Mouse (Mus musculus): ENCODE results near the gene Jak3. TPM values are rescaled to one million over a fixed set of nuclear protein-coding genes. Genes with fewer than 3 reads are reported as not detected.
"Not testable (repeated sequence)": the region's sequence is repeated elsewhere in the genome, so short reads cannot be mapped to it uniquely, and the experiment has no call there.

Jak3 gene
- polyA plus RNA-seq, 1 experiment from 2014 or later = 4.2 TPM

DNA sequence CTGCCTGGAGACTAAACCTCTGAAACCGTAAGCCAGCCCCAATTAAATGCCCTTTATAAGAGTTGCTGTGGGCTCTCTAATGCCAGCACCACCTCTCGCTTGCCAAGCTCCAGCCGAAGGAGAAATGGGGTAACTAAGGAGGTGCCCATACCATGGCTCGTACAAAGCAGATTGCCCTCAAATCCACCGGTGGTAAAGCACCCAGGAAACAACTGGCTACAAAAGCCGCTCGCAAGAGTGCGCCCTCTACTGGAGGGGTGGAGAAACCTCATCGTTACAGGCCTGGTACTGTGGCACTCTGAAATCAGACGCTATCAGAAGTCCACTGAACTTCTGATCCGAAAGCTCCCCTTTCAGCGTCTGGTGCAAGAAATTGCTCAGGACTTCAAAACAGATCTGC is 19.4 kb downstream of the Jak3 start:
- not testable (repeated sequence) for H3K9me3 ChIP-seq; H3K4me3 ChIP-seq; H3K4me2 ChIP-seq (replicated peaks); H3K27ac ChIP-seq; H3K36me3 ChIP-seq; ATAC-seq (ENCODE audit: low FRiP score, low read depth); H3K9ac ChIP-seq
- 64% methylated on average over 12 of the region's 12 CpGs for WGBS
- H3K4me1 ChIP-seq = peaks cover 16% of the 10 kb centered on the region
- H3K27me3 ChIP-seq = peaks cover 96% of the 10 kb centered on the region

DNA sequence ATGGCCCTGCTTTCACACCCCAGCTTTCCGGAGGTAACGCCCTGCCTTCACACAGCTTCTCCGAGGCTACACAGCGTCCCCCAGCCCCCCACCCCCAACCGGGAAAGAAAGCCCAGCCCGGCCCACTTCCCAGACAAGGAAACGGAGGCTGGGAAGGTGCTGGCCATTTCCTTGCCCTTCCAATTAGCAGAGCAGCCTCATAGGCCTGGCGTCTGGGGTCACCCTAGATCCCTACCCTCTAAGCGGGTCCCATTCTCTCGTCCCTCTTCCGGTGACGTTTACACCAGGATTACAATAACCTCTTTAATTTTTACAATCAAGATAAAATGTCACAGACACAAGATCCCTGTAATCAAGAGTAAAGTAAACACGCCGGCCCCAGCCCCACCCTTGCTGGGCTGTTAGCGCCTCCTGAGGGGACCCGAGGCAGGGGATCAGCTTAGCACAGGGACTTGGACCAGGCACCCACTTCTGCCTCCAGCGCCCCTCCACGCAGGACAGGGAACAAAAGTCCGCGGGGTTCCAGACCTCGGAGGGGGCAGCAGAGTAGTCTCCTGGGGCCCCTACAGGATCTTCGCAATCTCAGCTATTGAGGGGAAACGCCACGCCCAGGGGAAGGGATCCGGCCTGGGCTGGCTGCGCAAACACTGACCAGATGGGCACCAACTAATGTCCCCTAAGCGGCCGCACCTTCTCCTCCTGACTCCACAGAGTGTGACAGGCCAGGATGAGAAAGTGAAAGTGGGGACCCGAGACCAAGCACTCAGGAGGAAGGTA is 24.6 kb downstream of the Jak3 start:
- Histone ChIP-seq H3K27ac (no peak overlapping the region), H3K9me3 (no peaks in the 10 kb centered on the region), H3K9ac (0 out of 2 replicates have a peak overlapping the region, but pooled peaks have one; percentile 26), H3K4me1 (peaks cover 11% of the 10 kb centered on the region), H3K36me3 (no peaks in the 10 kb centered on the region), H3K4me3 (peak overlapping the region; percentile 23), H3K27me3 (peaks cover 94% of the 10 kb centered on the region), H3K4me2 (replicated peaks) (peak overlapping the region; percentile 39)
- ATAC-seq (ENCODE audit: low FRiP score, low read depth) = no peak
- 3% methylated on average over 29 of the region's 29 CpGs for WGBS

DNA sequence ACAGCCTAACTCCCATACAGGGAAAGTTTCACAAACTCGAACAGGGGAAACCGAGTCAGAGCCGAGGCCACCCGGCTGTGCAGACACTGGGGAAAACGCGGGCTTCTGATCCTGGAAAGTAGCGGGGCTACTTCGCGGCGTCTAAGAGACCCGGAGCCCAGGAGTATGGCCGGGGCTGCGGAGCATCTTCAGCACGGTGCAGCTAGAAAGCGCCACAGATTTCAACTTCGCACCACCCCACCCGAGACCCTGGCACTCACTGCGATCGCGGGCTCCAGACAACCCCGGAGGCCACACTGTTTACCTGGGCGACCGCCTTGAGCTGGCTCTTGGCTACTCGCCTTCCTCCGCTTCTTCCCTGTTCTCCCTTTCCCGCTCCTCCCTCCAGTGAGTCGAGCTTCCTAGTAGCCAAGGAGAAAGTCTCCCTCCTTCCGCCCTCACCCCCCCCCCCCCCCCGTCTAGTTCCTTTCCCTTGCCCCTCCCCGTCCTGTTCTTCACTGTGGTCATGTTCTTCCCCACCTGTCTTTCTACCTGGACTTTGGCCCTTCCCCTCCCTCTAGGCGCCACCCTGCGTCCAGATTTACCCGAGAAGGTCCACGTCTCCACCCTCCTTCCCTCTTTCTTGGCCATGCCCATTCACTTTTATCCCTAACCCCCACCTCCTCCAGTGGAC is 25.5 kb downstream of the Jak3 start, which contains the start of gene B3gnt3:
Gene B3gnt3, minus strand, starts transcription at position 376 of the 673 bp plus-strand sequence.
- 15% methylated on average over 32 of the region's 34 CpGs for WGBS
- Histone ChIP-seq H3K36me3 (no peaks in the 10 kb centered on the region), H3K4me1 (peaks cover 11% of the 10 kb centered on the region), H3K4me3 (peak within 1 kb of the TSS; percentile 23), H3K4me2 (replicated peaks) (peak within 1 kb of the TSS; percentile 39), H3K9me3 (no peaks in the 10 kb centered on the region), H3K9ac (0 out of 2 replicates have a peak within 1 kb of the TSS, but pooled peaks have one; percentile 26), H3K27ac (no peak within 1 kb of the TSS), H3K27me3 (peaks cover 94% of the 10 kb centered on the region)
- no peak for ATAC-seq (ENCODE audit: low FRiP score, low read depth)

DNA sequence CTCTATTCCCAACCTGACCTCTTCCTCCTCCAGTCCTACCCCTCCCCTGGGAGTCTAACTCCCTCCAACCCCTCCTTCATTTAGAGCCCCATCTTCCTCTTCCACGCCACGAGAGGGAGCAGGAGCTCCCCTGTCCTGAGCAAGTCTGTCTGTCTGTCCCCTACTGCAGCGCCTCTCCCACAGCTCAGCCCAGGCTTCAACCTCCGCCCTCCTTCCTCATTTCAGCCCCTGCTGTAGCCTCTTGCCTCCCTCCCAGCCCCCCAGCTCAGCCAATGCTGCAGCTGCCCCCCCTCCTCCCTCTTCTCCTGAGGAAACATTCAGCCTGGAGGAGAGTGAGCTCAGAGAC is 26.0 kb downstream of the Jak3 start:
- peaks cover 93% of the 10 kb centered on the region for H3K27me3 ChIP-seq
- 30% methylated on average over 4 of the region's 4 CpGs for WGBS
- no peaks in the 10 kb centered on the region for H3K9me3 ChIP-seq
- H3K4me1 ChIP-seq = peaks cover 11% of the 10 kb centered on the region
- no peak for ATAC-seq (ENCODE audit: low FRiP score, low read depth)
- no peak overlapping the region for H3K4me2 ChIP-seq (replicated peaks)
- no peaks in the 10 kb centered on the region for H3K36me3 ChIP-seq
- no peak overlapping the region for H3K4me3 ChIP-seq
- no peak overlapping the region for H3K27ac ChIP-seq
- no peak overlapping the region for H3K9ac ChIP-seq

DNA sequence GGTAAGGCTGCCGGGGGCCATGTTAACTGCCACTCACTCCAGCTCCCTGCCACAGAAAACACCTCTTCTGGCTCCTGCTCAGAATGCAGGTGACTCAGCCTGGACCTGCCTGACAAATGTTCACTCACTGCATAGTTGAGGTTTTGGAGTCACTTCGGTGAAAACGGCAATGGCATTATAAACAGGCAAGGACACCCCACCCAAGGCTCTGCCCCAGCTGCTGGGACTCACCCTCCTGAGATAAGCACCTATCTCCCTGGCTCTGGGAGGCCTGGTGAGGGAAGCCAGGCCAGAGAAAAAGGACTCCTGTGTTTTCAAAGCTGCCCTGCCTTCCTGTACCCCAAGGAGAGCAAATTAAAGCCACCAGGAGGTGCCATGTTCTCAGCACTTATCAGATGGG is 26.8 kb downstream of the Jak3 start:
- WGBS = 71% methylated on average over 3 of the region's 3 CpGs
- H3K27me3 ChIP-seq = peaks cover 93% of the 10 kb centered on the region

DNA sequence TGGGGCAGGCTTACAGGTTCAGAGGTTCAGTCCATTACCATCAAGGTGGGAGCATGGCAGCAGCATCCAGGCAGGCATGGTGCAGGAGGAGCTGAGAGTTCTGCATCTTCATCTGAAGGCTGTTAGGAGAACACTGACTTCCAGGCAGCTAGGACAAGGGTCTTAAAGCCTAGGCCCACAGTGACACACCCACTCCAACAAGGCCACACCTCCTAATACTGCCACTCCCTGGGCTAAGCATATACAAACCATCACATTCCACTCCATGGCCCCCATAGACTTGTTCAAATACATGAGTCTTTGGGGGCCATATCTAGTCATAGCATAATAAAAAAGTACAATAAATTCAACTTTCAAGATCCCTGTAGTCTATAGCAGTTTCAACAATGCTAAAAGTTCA is 27.3 kb downstream of the Jak3 start:
- not testable (repeated sequence) for H3K9me3 ChIP-seq; H3K9ac ChIP-seq; H3K4me2 ChIP-seq (replicated peaks); H3K4me3 ChIP-seq; H3K27ac ChIP-seq; ATAC-seq (ENCODE audit: low FRiP score, low read depth); H3K36me3 ChIP-seq
- H3K4me1 ChIP-seq = peaks cover 11% of the 10 kb centered on the region
- peaks cover 93% of the 10 kb centered on the region for H3K27me3 ChIP-seq

More for the DNA sequence above, 26.8 kb downstream of the Jak3 start:
- Histone ChIP-seq H3K4me1 (peaks cover 11% of the 10 kb centered on the region), H3K9ac (no peak overlapping the region), H3K27ac (no peak overlapping the region), H3K4me2 (replicated peaks) (no peak overlapping the region), H3K9me3 (no peaks in the 10 kb centered on the region), H3K36me3 (no peaks in the 10 kb centered on the region), H3K4me3 (no peak overlapping the region)
- ATAC-seq (ENCODE audit: low FRiP score, low read depth) = no peak

DNA sequence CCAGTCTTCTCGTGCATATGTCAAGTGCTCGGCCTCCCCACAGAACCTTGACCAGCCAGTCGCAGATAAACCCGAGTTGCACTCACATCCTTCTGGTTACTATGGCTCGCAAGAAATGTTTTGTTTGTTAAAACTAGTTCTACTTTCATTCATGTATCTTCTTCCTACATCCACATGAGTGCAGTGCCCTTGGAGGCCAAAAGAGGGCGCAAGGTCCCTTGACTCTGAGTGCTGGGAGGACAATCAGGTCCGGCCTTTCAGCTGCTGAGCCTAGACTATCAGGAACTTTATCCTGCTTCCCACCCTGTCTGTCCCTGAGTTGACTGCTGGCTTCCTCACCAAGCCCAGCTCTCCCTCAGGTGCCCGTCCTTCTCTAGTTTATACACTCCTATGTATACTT is 31.8 kb downstream of the Jak3 start:
- Histone ChIP-seq H3K27me3 (peaks cover 73% of the 10 kb centered on the region), H3K9me3 (no peaks in the 10 kb centered on the region), H3K36me3 (no peaks in the 10 kb centered on the region), H3K4me3 (no peak overlapping the region), H3K9ac (no peak overlapping the region), H3K4me2 (replicated peaks) (no peak overlapping the region), H3K4me1 (no peaks in the 10 kb centered on the region), H3K27ac (no peak overlapping the region)
- 41% methylated on average over 8 of the region's 8 CpGs for WGBS
- ATAC-seq (ENCODE audit: low FRiP score, low read depth) = no peak

DNA sequence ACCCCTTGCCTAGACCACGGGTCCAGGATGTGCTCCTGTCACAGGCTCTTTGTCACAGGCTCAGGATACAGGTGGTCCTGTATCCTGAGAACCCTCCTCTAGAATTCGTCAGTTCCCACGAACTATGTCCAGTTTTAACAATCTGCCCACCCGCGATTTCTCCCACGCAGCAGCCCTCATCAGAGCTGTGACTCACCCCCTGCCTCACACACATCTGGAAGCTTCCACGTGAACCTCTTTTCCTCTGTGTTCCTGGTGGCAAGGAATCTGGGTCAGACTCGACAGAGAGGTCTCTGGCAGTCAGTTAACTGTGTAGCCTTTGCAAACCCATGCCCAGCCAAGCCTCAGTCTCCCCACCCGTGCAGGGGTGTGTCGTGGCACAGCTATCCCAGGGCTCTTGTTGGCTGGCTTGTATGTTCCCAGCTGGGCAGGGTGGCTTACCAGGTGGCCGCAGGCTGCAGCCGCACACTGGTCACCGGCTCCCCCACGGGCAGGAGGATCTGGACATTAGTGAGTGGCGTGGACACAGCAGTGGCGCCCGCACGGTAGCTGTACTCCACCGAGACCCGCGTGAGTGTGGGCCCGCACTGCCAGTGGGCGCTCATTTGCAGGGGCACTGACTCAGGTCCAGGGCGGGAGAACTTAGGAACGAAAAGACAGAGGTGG is 33.2 kb downstream of the Jak3 start:
- H3K27me3 ChIP-seq = peaks cover 59% of the 10 kb centered on the region
- no peaks in the 10 kb centered on the region for H3K4me1 ChIP-seq
- no peaks in the 10 kb centered on the region for H3K36me3 ChIP-seq
- 35% methylated on average over 25 of the region's 25 CpGs for WGBS
- peak; percentile 52 for ATAC-seq (ENCODE audit: low FRiP score, low read depth)
- H3K9ac ChIP-seq = no peak overlapping the region
- H3K4me3 ChIP-seq = peak overlapping the region; percentile 5
- no peaks in the 10 kb centered on the region for H3K9me3 ChIP-seq
- H3K27ac ChIP-seq = no peak overlapping the region
- peak overlapping the region; percentile 44 for H3K4me2 ChIP-seq (replicated peaks)

DNA sequence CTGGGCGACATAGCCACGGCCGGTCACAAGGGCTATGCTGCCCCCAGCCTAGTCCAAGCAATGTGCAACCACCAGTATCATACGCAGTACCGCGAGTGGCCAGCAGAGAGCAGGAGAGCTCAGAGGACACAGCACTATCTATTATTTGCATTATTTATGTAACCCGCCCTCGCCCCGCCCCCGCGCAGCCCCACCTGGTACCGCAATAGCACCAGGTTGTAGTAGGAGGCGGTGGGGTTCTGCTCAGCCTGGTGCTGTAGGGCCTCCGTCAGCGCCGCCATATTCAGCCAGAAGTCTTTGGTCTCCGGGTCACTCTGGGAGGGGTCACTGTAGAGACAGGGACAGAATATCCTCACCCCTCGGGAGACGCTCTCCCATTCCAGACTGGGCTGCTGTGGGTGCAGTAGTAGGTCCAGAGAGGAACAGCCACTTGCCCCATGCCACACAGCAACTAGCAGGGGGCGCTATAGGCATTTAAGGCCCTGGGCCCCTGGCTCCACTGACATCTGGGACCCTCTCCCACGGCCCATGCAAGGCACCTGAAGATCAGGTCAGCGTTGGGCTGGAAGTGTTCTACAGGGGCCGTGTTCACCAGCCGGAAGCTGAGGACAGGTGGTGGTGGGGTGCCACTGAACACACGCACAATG is 33.8 kb downstream of the Jak3 start:
- Histone ChIP-seq H3K4me1 (no peaks in the 10 kb centered on the region), H3K4me3 (peak overlapping the region; percentile 5), H3K4me2 (replicated peaks) (peak overlapping the region; percentile 44), H3K9ac (no peak overlapping the region), H3K27ac (no peak overlapping the region), H3K36me3 (no peaks in the 10 kb centered on the region), H3K27me3 (peaks cover 53% of the 10 kb centered on the region), H3K9me3 (no peaks in the 10 kb centered on the region)
- 18% methylated on average over 25 of the region's 25 CpGs for WGBS
- peak; percentile 62 for ATAC-seq (ENCODE audit: low FRiP score, low read depth)

DNA sequence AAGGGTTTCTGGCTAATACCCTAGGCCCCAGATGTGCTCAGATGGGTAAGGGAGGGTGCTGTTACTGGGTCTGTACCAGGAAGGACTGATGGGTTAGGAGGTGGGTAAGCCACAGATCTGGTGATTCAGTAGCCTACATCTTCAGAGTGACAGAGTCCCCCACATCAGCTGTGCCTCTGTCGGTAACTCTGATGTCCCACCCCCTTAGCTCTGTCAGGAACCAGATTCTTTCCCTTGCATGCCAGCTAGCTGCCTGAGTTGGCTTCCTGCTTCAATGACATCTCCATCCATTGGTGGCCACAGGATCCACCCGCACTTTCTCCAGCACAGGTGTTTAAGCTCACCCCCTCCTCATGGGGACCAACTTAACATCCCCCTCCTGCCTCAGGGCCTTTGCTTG is 35.5 kb downstream of the Jak3 start:
- Histone ChIP-seq H3K27me3 (peaks cover 43% of the 10 kb centered on the region), H3K4me2 (replicated peaks) (no peak overlapping the region), H3K27ac (no peak overlapping the region), H3K4me1 (peaks cover 6% of the 10 kb centered on the region; the same call in 1 of the 2 replicates), H3K9me3 (no peaks in the 10 kb centered on the region), H3K9ac (no peak overlapping the region), H3K36me3 (no peaks in the 10 kb centered on the region), H3K4me3 (no peak overlapping the region)
- 84% methylated on average over 2 of the region's 2 CpGs for WGBS
- no peak for ATAC-seq (ENCODE audit: low FRiP score, low read depth)

DNA sequence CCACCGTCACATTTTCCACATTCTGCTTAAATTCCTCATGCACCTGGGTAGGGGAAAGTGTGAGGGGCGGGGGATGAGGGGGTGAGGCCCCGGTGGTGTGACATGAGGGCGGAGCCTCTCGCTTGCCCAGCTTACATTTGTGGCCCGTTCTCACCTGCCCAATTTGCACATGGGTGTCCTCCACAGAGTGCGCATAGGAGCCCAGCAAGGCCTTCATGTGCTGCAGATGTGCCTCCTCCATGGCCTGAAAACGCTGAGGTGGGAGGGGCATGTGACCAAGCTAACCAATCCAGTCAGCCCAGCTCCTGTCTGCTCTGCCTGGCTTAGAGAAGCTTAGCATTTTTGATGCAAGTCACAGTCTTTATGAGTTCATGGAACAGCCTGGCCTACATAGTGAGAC is 39.4 kb downstream of the Jak3 start:
- no peaks in the 10 kb centered on the region for H3K9me3 ChIP-seq
- H3K4me3 ChIP-seq = 0 out of 2 replicates have a peak overlapping the region, but pooled peaks have one; percentile 5
- 32% methylated on average over 8 of the region's 8 CpGs for WGBS
- H3K4me2 ChIP-seq (replicated peaks) = peak overlapping the region; percentile 38; the same call in 1 of the 2 replicates
- H3K27me3 ChIP-seq = peaks cover 5% of the 10 kb centered on the region
- peaks cover 15% of the 10 kb centered on the region for H3K4me1 ChIP-seq
- ATAC-seq (ENCODE audit: low FRiP score, low read depth) = peak; percentile 30
- no peak overlapping the region for H3K27ac ChIP-seq
- peak overlapping the region; percentile 35; the same call in 1 of the 2 replicates for H3K9ac ChIP-seq
- no peaks in the 10 kb centered on the region for H3K36me3 ChIP-seq

All from limb, embryonic 13.5 days (tissue).